Mouse (Mus musculus): ENCODE measurements around the gene Ccdc17.

GRCm38 (mm10) chr4:116645624-116646023, 49.2 kb downstream of the Ccdc17 start:
- TF ChIP-seq CTCF (IDR thresholded peaks at IDR 0.05; ENCODE audit: control insufficient read depth, insufficient read depth, insufficient replicate concordance, low read depth, low read length) (no peak), POLR2A (IDR thresholded peaks at IDR 0.05; ENCODE audit: control insufficient read depth, low read depth, low read length) (no peak)

Data from testis, adult 2 months (tissue).